Mouse (Mus musculus): ENCODE data around the gene AI464131. TPM values are rescaled to one million over a fixed set of nuclear protein-coding genes. Genes with fewer than 3 reads are reported as not detected.

The AI464131 gene
- polyA plus RNA-seq, 1 experiment from 2014 or later, result 13.7 TPM

- DNase-seq (ENCODE audit: low spot score), result no peak
- 84% methylated on average over 9 of the region's 9 CpGs for WGBS
Measured at GRCm38 (mm10) chr4:41477648-41478160, 25.2 kb downstream of the AI464131 start.

GRCm38 (mm10) chr4:41471384-41471689 lies 31.5 kb downstream of the AI464131 start:
- WGBS, result 85% methylated on average over 1 of the region's 1 CpGs
- Histone ChIP-seq H3K27me3 (replicated peaks; ENCODE audit: control insufficient read depth, insufficient read depth, low read length) (no peaks in the 10 kb centered on the region), H3K9ac (ENCODE audit: low read depth, low read length) (no peak overlapping the region), H3K27ac (replicated peaks; ENCODE audit: low read depth, low read length) (no peak overlapping the region), H3K4me2 (ENCODE audit: low read depth, low read length) (no peak overlapping the region), H3K4me1 (ENCODE audit: control insufficient read depth, insufficient read depth, low read length) (peaks cover 3% of the 10 kb centered on the region; the same call in 1 of the 2 replicates), H3K36me3 (ENCODE audit: control insufficient read depth, insufficient read depth, low read length) (no peaks in the 10 kb centered on the region), H3K9me3 (ENCODE audit: control insufficient read depth, low read length) (no peaks in the 10 kb centered on the region), H3K4me3 (ENCODE audit: low read depth, low read length) (no peak overlapping the region)
- ATAC-seq (ENCODE audit: low read depth), result no peak
- DNase-seq (ENCODE audit: low spot score), result no peak

More at GRCm38 (mm10) chr4:41477648-41478160, 25.2 kb downstream of the AI464131 start:
- ATAC-seq (ENCODE audit: low read depth), result no peak
- Histone ChIP-seq H3K9ac (ENCODE audit: low read depth, low read length) (no peak overlapping the region), H3K4me1 (ENCODE audit: control insufficient read depth, insufficient read depth, low read length) (peaks cover 5% of the 10 kb centered on the region), H3K4me3 (ENCODE audit: low read depth, low read length) (no peak overlapping the region), H3K27ac (replicated peaks; ENCODE audit: low read depth, low read length) (no peak overlapping the region), H3K27me3 (replicated peaks; ENCODE audit: control insufficient read depth, insufficient read depth, low read length) (no peaks in the 10 kb centered on the region), H3K4me2 (ENCODE audit: low read depth, low read length) (no peak overlapping the region), H3K36me3 (ENCODE audit: control insufficient read depth, insufficient read depth, low read length) (0 out of 2 replicates have a peak, but pooled peaks cover 7% of the 10 kb centered on the region), H3K9me3 (ENCODE audit: control insufficient read depth, low read length) (no peaks in the 10 kb centered on the region)

- DNase-seq (ENCODE audit: low spot score) (peak; percentile 66), ATAC-seq (ENCODE audit: low read depth) (peak; percentile 50; the same call in 1 of the 2 replicates)
- Histone ChIP-seq H3K36me3 (ENCODE audit: control insufficient read depth, insufficient read depth, low read length) (no peaks in the 10 kb centered on the region), H3K9me3 (ENCODE audit: control insufficient read depth, low read length) (no peaks in the 10 kb centered on the region), H3K27me3 (replicated peaks; ENCODE audit: control insufficient read depth, insufficient read depth, low read length) (no peaks in the 10 kb centered on the region), H3K4me1 (ENCODE audit: control insufficient read depth, insufficient read depth, low read length) (peaks cover 3% of the 10 kb centered on the region; the same call in 1 of the 2 replicates), H3K9ac (ENCODE audit: low read depth, low read length) (no peak overlapping the region), H3K4me2 (ENCODE audit: low read depth, low read length) (no peak overlapping the region), H3K27ac (replicated peaks; ENCODE audit: low read depth, low read length) (no peak overlapping the region), H3K4me3 (ENCODE audit: low read depth, low read length) (no peak overlapping the region)
- 36% methylated on average over 5 of the region's 5 CpGs for WGBS
Measured at GRCm38 (mm10) chr4:41470684-41471383, 32.0 kb downstream of the AI464131 start.

- WGBS, result 55% methylated on average over 7 of the region's 7 CpGs
- ATAC-seq (ENCODE audit: low read depth) (no peak), DNase-seq (ENCODE audit: low spot score) (no peak)
- no peak overlapping the region for H3K27ac ChIP-seq (replicated peaks; ENCODE audit: low read depth, low read length)
- H3K4me3 ChIP-seq (ENCODE audit: low read depth, low read length), result no peak overlapping the region
- no peaks in the 10 kb centered on the region for H3K27me3 ChIP-seq (replicated peaks; ENCODE audit: control insufficient read depth, insufficient read depth, low read length)
- H3K9me3 ChIP-seq (ENCODE audit: control insufficient read depth, low read length), result no peaks in the 10 kb centered on the region
- no peak overlapping the region for H3K9ac ChIP-seq (ENCODE audit: low read depth, low read length)
- no peak overlapping the region for H3K4me2 ChIP-seq (ENCODE audit: low read depth, low read length)
- H3K4me1 ChIP-seq (ENCODE audit: control insufficient read depth, insufficient read depth, low read length), result peaks cover 3% of the 10 kb centered on the region; the same call in 1 of the 2 replicates
- H3K36me3 ChIP-seq (ENCODE audit: control insufficient read depth, insufficient read depth, low read length), result no peaks in the 10 kb centered on the region
Measured at GRCm38 (mm10) chr4:41470051-41470683, 32.7 kb downstream of the AI464131 start.

GRCm38 (mm10) chr4:41469199-41469598 lies 33.7 kb downstream of the AI464131 start:
- Histone ChIP-seq H3K27me3 (replicated peaks; ENCODE audit: control insufficient read depth, insufficient read depth, low read length) (no peaks in the 10 kb centered on the region), H3K9me3 (ENCODE audit: control insufficient read depth, low read length) (no peaks in the 10 kb centered on the region), H3K4me3 (ENCODE audit: low read depth, low read length) (no peak overlapping the region), H3K4me2 (ENCODE audit: low read depth, low read length) (no peak overlapping the region), H3K27ac (replicated peaks; ENCODE audit: low read depth, low read length) (no peak overlapping the region), H3K4me1 (ENCODE audit: control insufficient read depth, insufficient read depth, low read length) (peaks cover 3% of the 10 kb centered on the region; the same call in 1 of the 2 replicates), H3K9ac (ENCODE audit: low read depth, low read length) (0 out of 2 replicates have a peak overlapping the region, but pooled peaks have one; percentile 6), H3K36me3 (ENCODE audit: control insufficient read depth, insufficient read depth, low read length) (no peaks in the 10 kb centered on the region)
- ATAC-seq (ENCODE audit: low read depth) (no peak), DNase-seq (ENCODE audit: low spot score) (no peak)
- 48% methylated on average over 10 of the region's 10 CpGs for WGBS

- Histone ChIP-seq H3K27ac (replicated peaks; ENCODE audit: low read depth, low read length) (no peak overlapping the region), H3K27me3 (replicated peaks; ENCODE audit: control insufficient read depth, insufficient read depth, low read length) (no peaks in the 10 kb centered on the region), H3K36me3 (ENCODE audit: control insufficient read depth, insufficient read depth, low read length) (no peaks in the 10 kb centered on the region), H3K4me2 (ENCODE audit: low read depth, low read length) (no peak overlapping the region), H3K9ac (ENCODE audit: low read depth, low read length) (no peak overlapping the region), H3K9me3 (ENCODE audit: control insufficient read depth, low read length) (no peaks in the 10 kb centered on the region), H3K4me3 (ENCODE audit: low read depth, low read length) (no peak overlapping the region), H3K4me1 (ENCODE audit: control insufficient read depth, insufficient read depth, low read length) (peaks cover 8% of the 10 kb centered on the region)
- DNase-seq (ENCODE audit: low spot score), result peak; percentile 66
- 58% methylated on average over 17 of the region's 17 CpGs for WGBS
- no peak for ATAC-seq (ENCODE audit: low read depth)
Measured at GRCm38 (mm10) chr4:41468396-41469080, 34.3 kb downstream of the AI464131 start.

- ATAC-seq (ENCODE audit: low read depth), result no peak
- peak overlapping the region; percentile 31; the same call in 1 of the 2 replicates for H3K27ac ChIP-seq (replicated peaks; ENCODE audit: low read depth, low read length)
- peak overlapping the region; percentile 78 for H3K9ac ChIP-seq (ENCODE audit: low read depth, low read length)
- peaks cover 13% of the 10 kb centered on the region for H3K4me1 ChIP-seq (ENCODE audit: control insufficient read depth, insufficient read depth, low read length)
- DNase-seq (ENCODE audit: low spot score), result peak; percentile 42
- H3K36me3 ChIP-seq (ENCODE audit: control insufficient read depth, insufficient read depth, low read length), result 0 out of 2 replicates have a peak, but pooled peaks cover 4% of the 10 kb centered on the region
- H3K9me3 ChIP-seq (ENCODE audit: control insufficient read depth, low read length), result no peaks in the 10 kb centered on the region
- peak overlapping the region; percentile 67 for H3K4me3 ChIP-seq (ENCODE audit: low read depth, low read length)
- H3K27me3 ChIP-seq (replicated peaks; ENCODE audit: control insufficient read depth, insufficient read depth, low read length), result no peaks in the 10 kb centered on the region
- 2% methylated on average over 17 of the region's 17 CpGs for WGBS
- peak overlapping the region; percentile 61 for H3K4me2 ChIP-seq (ENCODE audit: low read depth, low read length)
Measured at GRCm38 (mm10) chr4:41465287-41465665, 37.6 kb downstream of the AI464131 start.

All from embryonic facial prominence, embryonic 14.5 days (tissue).